Mouse (Mus musculus) hindbrain, embryonic 10.5 days (tissue): ENCODE measurements around the gene Gm28047. TPM values are rescaled to one million over a fixed set of nuclear protein-coding genes. Genes with fewer than 3 reads are reported as not detected.

Experiments used
- DNase-seq: peaks from one replicate; pipeline ENCODE4 v3.0.0-alpha.2; 2017; ENCODE audit warnings: low spot score
- H3K27ac ChIP-seq: fragments of 300-500 bp; sonication (generic); 2 replicates; pipeline ENCODE4 v1.5.1; 2016; ENCODE audit warnings: mild to moderate bottlenecking, moderate library complexity
- H3K27me3 ChIP-seq: fragments of 300-500 bp; sonication (generic); 2 replicates; pipeline ENCODE4 v1.6.1; 2016; ENCODE audit warnings: mild to moderate bottlenecking; ENCODE audit not compliant: poor library complexity, insufficient read depth, severe bottlenecking
- H3K36me3 ChIP-seq: fragments of 300-500 bp; sonication (generic); 2 replicates; pipeline ENCODE4 v1.6.1; 2016; ENCODE audit warnings: mild to moderate bottlenecking, moderate library complexity
- H3K4me1 ChIP-seq: fragments of 300-500 bp; sonication (generic); replicated peaks from 2 replicates; pipeline ENCODE4 v1.6.1; 2016; ENCODE audit warnings: mild to moderate bottlenecking
- H3K4me3 ChIP-seq: fragments of 300-500 bp; sonication (generic); 2 replicates; pipeline ENCODE4 v1.5.1; 2016; ENCODE audit warnings: mild to moderate bottlenecking, moderate library complexity
- H3K9me3 ChIP-seq: fragments of 300-500 bp; sonication (generic); 2 replicates; pipeline ENCODE4 v1.6.1; 2016; ENCODE audit warnings: mild to moderate bottlenecking, moderate library complexity
- WGBS: fragments of 180-500 bp; shearing (Covaris S2); methylation state at CpG from one replicate; pipeline ENCODE4 v1.1.7; 2016; 5-methylcytosine and 5-hydroxymethylcytosine counted together
- polyA plus RNA-seq: library from polyadenylated mRNA; unstranded; fragments of >200 nt; fragmentation: Nextera tagmentation; extraction: Ambion mirVana; gene quantifications from 2 replicates; pipeline ENCODE4 v1.2.1, GENCODE M21; 2016

Gene Gm28047
- polyA plus RNA-seq, 1 experiment from 2014 or later = not detected

DNA sequence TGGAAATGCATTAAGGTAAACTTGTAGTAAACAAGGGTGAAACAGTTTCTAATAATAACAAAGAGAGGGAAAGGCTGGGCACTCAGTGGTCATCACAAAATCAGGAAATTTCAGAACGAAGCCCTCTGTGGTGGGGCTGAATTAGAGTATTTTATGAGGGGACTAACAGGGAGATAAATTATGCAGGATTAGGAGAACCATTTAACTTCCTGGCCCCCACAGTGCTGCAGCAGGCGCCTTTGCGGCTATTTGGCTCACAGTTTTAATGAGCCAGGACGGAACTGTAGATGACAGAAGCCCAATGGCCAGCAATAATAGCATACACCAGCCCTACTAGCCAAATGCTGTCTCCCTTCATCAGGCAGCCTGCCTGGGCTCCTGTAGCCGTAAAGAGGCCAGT is 61.2 kb downstream of the Gm28047 start:
- 88% methylated on average over 5 of the region's 5 CpGs for WGBS
- H3K4me3 ChIP-seq = no peak overlapping the region
- no peak for DNase-seq
- no peaks in the 10 kb centered on the region for H3K27me3 ChIP-seq
- no peaks in the 10 kb centered on the region for H3K4me1 ChIP-seq
- H3K36me3 ChIP-seq = peaks cover 22% of the 10 kb centered on the region
- no peaks in the 10 kb centered on the region for H3K9me3 ChIP-seq
- H3K27ac ChIP-seq = no peak overlapping the region

- DNase-seq = no peak
- WGBS = 93% methylated on average over 3 of the region's 3 CpGs
- Histone ChIP-seq H3K4me1 (no peaks in the 10 kb centered on the region), H3K27ac (no peak overlapping the region), H3K4me3 (no peak overlapping the region), H3K36me3 (peaks cover 22% of the 10 kb centered on the region), H3K9me3 (no peaks in the 10 kb centered on the region), H3K27me3 (no peaks in the 10 kb centered on the region)
Observed at GRCm38 (mm10) chr15:102563061-102563460, 61.8 kb downstream of the Gm28047 start.

DNA sequence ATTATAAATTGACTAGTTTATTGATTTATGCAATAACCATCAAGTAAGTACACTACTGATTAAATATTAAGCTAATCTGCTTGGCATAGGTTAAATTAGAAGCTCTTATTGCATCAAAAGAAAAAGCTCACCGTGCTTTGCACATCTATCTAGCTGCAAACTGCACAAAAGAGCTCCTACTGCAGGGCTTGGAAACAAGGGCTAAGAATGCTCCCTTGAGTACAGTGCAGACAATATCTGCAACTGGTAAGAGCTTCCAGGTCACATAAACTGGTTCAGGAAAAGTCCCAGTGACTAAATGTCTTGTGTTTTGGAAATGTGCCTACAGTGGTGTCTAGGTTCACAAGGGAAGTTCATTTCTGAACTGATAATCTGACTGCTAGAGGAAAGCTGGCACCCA is 62.4 kb downstream of the Gm28047 start:
- Histone ChIP-seq H3K4me1 (no peaks in the 10 kb centered on the region), H3K9me3 (no peaks in the 10 kb centered on the region), H3K36me3 (peaks cover 22% of the 10 kb centered on the region), H3K27ac (no peak overlapping the region), H3K27me3 (no peaks in the 10 kb centered on the region), H3K4me3 (no peak overlapping the region)
- no peak for DNase-seq
- 98% methylated on average over 1 of the region's 1 CpGs for WGBS

DNA sequence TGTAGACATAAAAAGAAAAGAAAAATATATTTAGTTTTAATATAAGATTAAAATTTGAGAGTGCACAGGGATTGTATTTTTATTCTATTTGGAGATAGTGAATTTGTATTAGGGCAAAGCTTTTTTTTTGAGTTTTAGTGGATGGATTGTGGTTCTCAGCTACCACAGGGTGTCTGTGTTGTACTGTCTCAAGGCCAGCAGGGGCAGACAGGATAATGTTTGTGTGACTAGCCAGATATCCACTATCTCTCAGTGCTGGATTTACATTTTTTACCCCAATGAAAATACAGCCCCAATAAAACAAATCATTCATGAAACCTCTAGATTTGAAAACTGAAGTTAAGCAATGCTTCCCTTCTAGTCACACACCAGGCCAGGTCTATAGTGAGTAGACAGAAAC is 67.3 kb downstream of the Gm28047 start:
- H3K27ac ChIP-seq = no peak overlapping the region
- H3K4me3 ChIP-seq = no peak overlapping the region
- no peaks in the 10 kb centered on the region for H3K9me3 ChIP-seq
- H3K4me1 ChIP-seq = no peaks in the 10 kb centered on the region
- peaks cover 53% of the 10 kb centered on the region for H3K36me3 ChIP-seq
- no peaks in the 10 kb centered on the region for H3K27me3 ChIP-seq
- DNase-seq = no peak

- Histone ChIP-seq H3K27me3 (no peaks in the 10 kb centered on the region), H3K36me3 (peaks cover 63% of the 10 kb centered on the region), H3K4me1 (no peaks in the 10 kb centered on the region), H3K4me3 (no peak overlapping the region), H3K9me3 (no peaks in the 10 kb centered on the region), H3K27ac (no peak overlapping the region)
- DNase-seq = no peak
- 94% methylated on average over 1 of the region's 1 CpGs for WGBS
Observed at GRCm38 (mm10) chr15:102555581-102555980, 69.3 kb downstream of the Gm28047 start.

DNA sequence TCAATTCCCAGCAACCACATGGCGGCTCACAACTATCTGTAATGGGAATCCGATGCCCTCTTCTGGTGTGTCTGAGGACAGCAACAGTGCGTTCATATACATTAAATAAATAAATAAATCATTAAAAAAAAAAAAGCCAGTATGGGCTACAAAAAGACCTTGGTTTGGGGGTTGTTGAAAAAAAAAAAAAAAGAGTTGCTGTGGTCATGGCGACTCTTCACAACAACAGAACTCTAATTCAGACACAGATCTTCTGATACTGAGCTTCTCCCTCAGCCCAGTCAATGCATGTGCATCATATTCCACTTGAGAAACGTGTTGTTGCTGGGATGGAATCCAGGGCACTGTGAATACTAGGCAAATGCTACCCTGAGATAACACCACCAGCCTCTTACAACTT is 72.3 kb downstream of the Gm28047 start:
- no peak overlapping the region for H3K27ac ChIP-seq
- WGBS = 93% methylated on average over 5 of the region's 5 CpGs
- H3K4me1 ChIP-seq = no peaks in the 10 kb centered on the region
- H3K4me3 ChIP-seq = no peak overlapping the region
- no peak for DNase-seq
- H3K9me3 ChIP-seq = no peaks in the 10 kb centered on the region
- H3K36me3 ChIP-seq = peaks cover 72% of the 10 kb centered on the region
- no peaks in the 10 kb centered on the region for H3K27me3 ChIP-seq

DNA sequence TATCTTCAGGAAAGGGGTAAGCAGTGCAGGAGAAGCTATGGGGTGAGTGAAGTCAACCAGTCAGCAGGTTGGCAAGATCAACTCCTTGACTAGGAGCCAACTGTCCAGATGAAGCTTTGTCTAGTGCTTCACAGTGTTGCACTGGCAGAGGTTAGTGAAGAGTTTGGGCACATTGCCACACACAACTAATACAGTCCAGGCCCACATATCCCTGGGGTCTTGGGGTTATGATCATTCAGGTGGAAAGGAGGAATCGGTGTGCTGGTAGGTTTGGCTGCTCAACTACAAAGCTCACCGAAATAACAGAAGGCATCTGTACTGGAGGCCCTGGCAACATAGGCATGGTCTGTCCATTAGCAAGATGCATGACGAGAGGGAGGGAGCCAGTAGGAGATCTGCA is 77.4 kb downstream of the Gm28047 start:
- no peak overlapping the region for H3K27ac ChIP-seq
- no peaks in the 10 kb centered on the region for H3K9me3 ChIP-seq
- no peaks in the 10 kb centered on the region for H3K27me3 ChIP-seq
- peaks cover 78% of the 10 kb centered on the region for H3K36me3 ChIP-seq
- no peak overlapping the region for H3K4me3 ChIP-seq
- DNase-seq = no peak
- 96% methylated on average over 3 of the region's 3 CpGs for WGBS
- no peaks in the 10 kb centered on the region for H3K4me1 ChIP-seq

- 92% methylated on average over 3 of the region's 3 CpGs for WGBS
- Histone ChIP-seq H3K9me3 (no peaks in the 10 kb centered on the region), H3K4me1 (no peaks in the 10 kb centered on the region), H3K36me3 (peaks cover 78% of the 10 kb centered on the region), H3K27ac (no peak overlapping the region), H3K27me3 (no peaks in the 10 kb centered on the region), H3K4me3 (no peak overlapping the region)
- DNase-seq = no peak
Observed at GRCm38 (mm10) chr15:102546677-102547427, 78.0 kb downstream of the Gm28047 start.

GRCm38 (mm10) chr15:102546246-102546645 is 78.6 kb downstream of the Gm28047 start:
- Histone ChIP-seq H3K9me3 (no peaks in the 10 kb centered on the region), H3K4me1 (no peaks in the 10 kb centered on the region), H3K27ac (no peak overlapping the region), H3K4me3 (no peak overlapping the region), H3K36me3 (peaks cover 77% of the 10 kb centered on the region), H3K27me3 (no peaks in the 10 kb centered on the region)
- WGBS = 90% methylated on average over 3 of the region's 3 CpGs
- no peak for DNase-seq

GRCm38 (mm10) chr15:102544801-102545200 is 80.1 kb downstream of the Gm28047 start:
- Histone ChIP-seq H3K4me3 (no peak overlapping the region), H3K9me3 (no peaks in the 10 kb centered on the region), H3K27ac (no peak overlapping the region), H3K4me1 (no peaks in the 10 kb centered on the region), H3K36me3 (peaks cover 85% of the 10 kb centered on the region), H3K27me3 (no peaks in the 10 kb centered on the region)
- DNase-seq = no peak
- WGBS = 92% methylated on average over 4 of the region's 4 CpGs

GRCm38 (mm10) chr15:102533926-102534325 is 90.9 kb downstream of the Gm28047 start:
- Histone ChIP-seq H3K27ac (no peak overlapping the region), H3K4me1 (no peaks in the 10 kb centered on the region), H3K27me3 (no peaks in the 10 kb centered on the region), H3K36me3 (peaks cover 83% of the 10 kb centered on the region), H3K4me3 (no peak overlapping the region), H3K9me3 (no peaks in the 10 kb centered on the region)
- DNase-seq = no peak
- WGBS = 95% methylated on average over 7 of the region's 7 CpGs

- Histone ChIP-seq H3K4me3 (no peak overlapping the region), H3K4me1 (no peaks in the 10 kb centered on the region), H3K9me3 (no peaks in the 10 kb centered on the region), H3K27me3 (no peaks in the 10 kb centered on the region), H3K27ac (no peak overlapping the region), H3K36me3 (peaks cover 90% of the 10 kb centered on the region)
- WGBS = 92% methylated on average over 3 of the region's 3 CpGs
- DNase-seq = no peak
Observed at GRCm38 (mm10) chr15:102532106-102532900, 92.6 kb downstream of the Gm28047 start.

GRCm38 (mm10) chr15:102531586-102531985 is 93.3 kb downstream of the Gm28047 start:
- H3K27me3 ChIP-seq = no peaks in the 10 kb centered on the region
- no peaks in the 10 kb centered on the region for H3K4me1 ChIP-seq
- no peak for DNase-seq
- H3K4me3 ChIP-seq = no peak overlapping the region
- no peaks in the 10 kb centered on the region for H3K9me3 ChIP-seq
- WGBS = 85% methylated on average over 4 of the region's 4 CpGs
- peaks cover 83% of the 10 kb centered on the region for H3K36me3 ChIP-seq
- no peak overlapping the region for H3K27ac ChIP-seq
